Comparison of ENCODE assay signal across 20 mouse cellular contexts in the genomic region with DNA sequence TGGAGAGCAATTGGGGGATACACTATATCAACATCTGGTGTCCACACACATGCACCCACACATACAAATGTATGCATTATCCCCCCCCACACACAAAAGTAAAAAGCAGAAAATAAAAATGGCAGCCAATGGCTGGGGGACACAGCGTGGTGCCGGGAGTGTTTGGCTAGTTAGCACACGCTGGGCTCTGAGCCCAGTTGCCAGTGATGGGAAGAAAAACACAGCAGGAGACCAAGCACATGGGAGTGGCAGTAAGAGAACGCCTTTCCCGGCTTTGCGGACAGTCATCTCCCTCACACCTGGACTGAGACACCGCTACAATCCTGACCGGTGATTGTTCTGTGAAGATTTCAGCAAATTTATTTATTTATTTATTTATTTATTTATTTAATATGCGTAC. TPM values are rescaled to one million over a fixed set of nuclear protein-coding genes. Genes with fewer than 3 reads are reported as not detected.
DNase-seq lines count a peak whose midpoint lies in the region; ATAC-seq and TF ChIP-seq lines count a peak whose summit lies in the region.
"Had no signal": no experiment of that assay in that cellular context is flagged by ENCODE, and none has a peak within 500 bp of the region (broad histone marks: within the 10 kb centered on the region; RNA-seq: fewer than 3 reads in every experiment).

No protein-coding gene starts in this region.

- H3K27me3 ChIP-seq in hindbrain, postnatal 0 days (ENCODE audit: insufficient read depth, low read length), result no peaks in the 10 kb centered on the region
- no peaks in the 10 kb centered on the region for H3K27me3 ChIP-seq in hindbrain, embryonic 16.5 days (replicated peaks; ENCODE audit: control insufficient read depth, insufficient read depth, low read length)
- H3K27me3 ChIP-seq: heart, embryonic 12.5 days; hindbrain, embryonic 12.5 days; midbrain, embryonic 15.5 days; stomach, embryonic 15.5 days had no signal

- no peaks in the 10 kb centered on the region for H3K9me3 ChIP-seq in hindbrain, postnatal 0 days (ENCODE audit: low read length)
- H3K9me3 ChIP-seq in hindbrain, embryonic 16.5 days (ENCODE audit: control insufficient read depth, low read length), result no peaks in the 10 kb centered on the region
- H3K9me3 ChIP-seq: G1E; heart, embryonic 12.5 days; hindbrain, embryonic 12.5 days; limb, embryonic 10.5 days; midbrain, embryonic 15.5 days; stomach, embryonic 15.5 days had no signal

- H3K4me2 ChIP-seq in hindbrain, postnatal 0 days (ENCODE audit: low read depth, low read length), result no peak overlapping the region
- no peak overlapping the region for H3K4me2 ChIP-seq in hindbrain, embryonic 16.5 days (ENCODE audit: low read length)
- H3K4me2 ChIP-seq: heart, embryonic 12.5 days; hindbrain, embryonic 12.5 days; midbrain, embryonic 15.5 days; stomach, embryonic 15.5 days had no signal

- H3K4me3 ChIP-seq in hindbrain, postnatal 0 days (ENCODE audit: low read length), result no peak overlapping the region
- no peak overlapping the region for H3K4me3 ChIP-seq in hindbrain, embryonic 16.5 days (ENCODE audit: low read length)
- H3K4me3 ChIP-seq: gastrocnemius, adult 2 months; heart, embryonic 12.5 days; hindbrain, embryonic 12.5 days; limb, embryonic 10.5 days; midbrain, embryonic 15.5 days; stomach, embryonic 15.5 days had no signal

- peaks cover 8% of the 10 kb centered on the region for H3K4me1 ChIP-seq in hindbrain, postnatal 0 days (ENCODE audit: insufficient read depth, low read length)
- peaks cover 18% of the 10 kb centered on the region for H3K4me1 ChIP-seq in hindbrain, embryonic 16.5 days (ENCODE audit: control insufficient read depth, insufficient read depth, low read depth, low read length)

- H3K27ac ChIP-seq in hindbrain, postnatal 0 days, result no peak overlapping the region
- H3K27ac ChIP-seq in hindbrain, embryonic 16.5 days (ENCODE audit: low read depth, low read length), result no peak overlapping the region
- H3K27ac ChIP-seq: gastrocnemius, adult 2 months; hindbrain, embryonic 12.5 days; limb, embryonic 10.5 days; midbrain, embryonic 15.5 days; stomach, embryonic 15.5 days had no signal

- TF ChIP-seq CTCF in hindbrain, postnatal 0 days (IDR thresholded peaks at IDR 0.05; ENCODE audit: low read depth), result no peak

- H3K9ac ChIP-seq in hindbrain, postnatal 0 days (replicated peaks; ENCODE audit: low read length), result no peak overlapping the region
- H3K9ac ChIP-seq in hindbrain, embryonic 16.5 days (ENCODE audit: low read depth, low read length), result no peak overlapping the region
- H3K9ac ChIP-seq: heart, embryonic 12.5 days; hindbrain, embryonic 12.5 days; liver, postnatal 0 days; midbrain, embryonic 15.5 days; stomach, embryonic 15.5 days had no signal

- peak; percentile 71 for DNase-seq in hindbrain, postnatal 0 days (ENCODE audit: low spot score)
- peak; percentile 91 for DNase-seq in R1 (ENCODE audit: low read depth, low spot score)
- peak; percentile 51 to 64 for DNase-seq in cerebellum, adult 18-20 months
- DNase-seq in cerebellum, postnatal 36 days, result peak; percentile 63 to 66
- DNase-seq in urinary bladder, postnatal 4 days (ENCODE audit: low spot score in 2 of 2), result no peak
- DNase-seq in frontal cortex, postnatal 36 days (ENCODE audit: low spot score in 2 of 2), result no peak
- DNase-seq: gastrocnemius, adult 2 months; heart, postnatal 14 days; kidney, adult 8-10 months; kidney, postnatal 25 days; liver, postnatal 0 days; lung, postnatal 10 days; thymus, adult 2 months had no signal

- peaks cover 24% of the 10 kb centered on the region; the same call in 1 of the 2 replicates for H3K36me3 ChIP-seq in hindbrain, postnatal 0 days (ENCODE audit: insufficient read depth, low read length)
- peaks cover 17% of the 10 kb centered on the region; the same call in 1 of the 2 replicates for H3K36me3 ChIP-seq in hindbrain, embryonic 16.5 days (ENCODE audit: control insufficient read depth, insufficient read depth, low read length)
- H3K36me3 ChIP-seq: stomach, embryonic 15.5 days had no signal

- 18% methylated on average over 9 of the region's 9 CpGs for WGBS in hindbrain, postnatal 0 days
- 24% methylated on average over 9 of the region's 9 CpGs for WGBS in hindbrain, embryonic 16.5 days

- no peak for ATAC-seq in hindbrain, postnatal 0 days
- ATAC-seq in hindbrain, embryonic 16.5 days, result no peak
- ATAC-seq: liver, postnatal 0 days; midbrain, embryonic 15.5 days had no signal

RNA-seq across cellular contexts. Expression of gene Lrsam1, which starts 9.8 kb away (rescaled TPM):
- total RNA-seq in hindbrain, postnatal 0 days (2014; rRNA removed), result 37.9 and 50.0 TPM in 2 replicates
- polyA plus RNA-seq in hindbrain, postnatal 0 days (2015; fragmentation: Nextera tagmentation; extraction: Ambion mirVana), result 19.5 and 22.1 TPM in 2 replicates
- polyA plus RNA-seq in hindbrain, embryonic 16.5 days (2015; fragmentation: Nextera tagmentation; extraction: Ambion mirVana), result 24.5 and 28.3 TPM in 2 replicates

RNA-seq across cellular contexts. Expression of gene Rpl12, which starts 9.9 kb away (rescaled TPM):
- total RNA-seq in hindbrain, postnatal 0 days (2014; rRNA removed), result 154 and 168 TPM in 2 replicates
- polyA plus RNA-seq in hindbrain, postnatal 0 days (2015; fragmentation: Nextera tagmentation; extraction: Ambion mirVana), result 92.2 and 101 TPM in 2 replicates
- polyA plus RNA-seq in hindbrain, embryonic 16.5 days (2015; fragmentation: Nextera tagmentation; extraction: Ambion mirVana), result 78.7 and 85.4 TPM in 2 replicates

RNA-seq across cellular contexts. Expression of gene Slc2a8, which starts 10.6 kb away (rescaled TPM):
- total RNA-seq in hindbrain, postnatal 0 days (2014; rRNA removed), result 38.2 and 41.2 TPM in 2 replicates
- 32.6 and 33.4 TPM in 2 replicates for polyA plus RNA-seq in hindbrain, postnatal 0 days (2015; fragmentation: Nextera tagmentation; extraction: Ambion mirVana)
- polyA plus RNA-seq in hindbrain, embryonic 16.5 days (2015; fragmentation: Nextera tagmentation; extraction: Ambion mirVana), result 23.2 and 26.0 TPM in 2 replicates

Comparison
In these comparisons a context has a peak if more than half of its experiments do, and no peak if none do; other contexts are left out.
1. DNase-seq: peak in hindbrain, postnatal 0 days (single experiment), R1 (single experiment), cerebellum, adult 18-20 months (2 of 2) and cerebellum, postnatal 36 days (2 of 2); none in urinary bladder, postnatal 4 days (0 of 2) and frontal cortex, postnatal 36 days (0 of 2).